Mouse (Mus musculus): ENCODE measurements at regions not wholly inside any gene's neighbourhood (a gene's known extent, or its start where the extent isn't known, plus 50 kb on each side); places are given as distances from the start of the nearest gene placed in this dataset.

DNA sequence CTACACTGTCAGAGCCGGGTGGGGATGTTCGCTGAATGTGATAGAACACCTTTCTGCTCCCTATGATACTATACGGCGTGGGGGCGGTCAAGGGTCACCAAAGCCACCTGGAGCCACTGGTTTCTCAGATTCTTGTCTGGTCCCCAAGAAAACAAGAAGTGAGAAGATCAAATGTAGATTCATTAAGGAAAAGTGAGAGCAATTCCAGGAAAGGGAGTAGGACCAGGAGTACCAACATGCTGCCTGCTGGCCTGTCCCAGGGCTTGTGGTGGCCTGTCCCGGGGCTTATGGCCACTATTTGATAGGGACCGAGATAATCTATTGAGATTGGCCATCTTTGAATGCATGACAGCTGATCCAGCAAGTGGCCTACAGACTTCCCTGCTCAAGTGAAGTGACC lies 58.8 kb upstream of the Fut8 start:
- DNase-seq, result no peak

DNA sequence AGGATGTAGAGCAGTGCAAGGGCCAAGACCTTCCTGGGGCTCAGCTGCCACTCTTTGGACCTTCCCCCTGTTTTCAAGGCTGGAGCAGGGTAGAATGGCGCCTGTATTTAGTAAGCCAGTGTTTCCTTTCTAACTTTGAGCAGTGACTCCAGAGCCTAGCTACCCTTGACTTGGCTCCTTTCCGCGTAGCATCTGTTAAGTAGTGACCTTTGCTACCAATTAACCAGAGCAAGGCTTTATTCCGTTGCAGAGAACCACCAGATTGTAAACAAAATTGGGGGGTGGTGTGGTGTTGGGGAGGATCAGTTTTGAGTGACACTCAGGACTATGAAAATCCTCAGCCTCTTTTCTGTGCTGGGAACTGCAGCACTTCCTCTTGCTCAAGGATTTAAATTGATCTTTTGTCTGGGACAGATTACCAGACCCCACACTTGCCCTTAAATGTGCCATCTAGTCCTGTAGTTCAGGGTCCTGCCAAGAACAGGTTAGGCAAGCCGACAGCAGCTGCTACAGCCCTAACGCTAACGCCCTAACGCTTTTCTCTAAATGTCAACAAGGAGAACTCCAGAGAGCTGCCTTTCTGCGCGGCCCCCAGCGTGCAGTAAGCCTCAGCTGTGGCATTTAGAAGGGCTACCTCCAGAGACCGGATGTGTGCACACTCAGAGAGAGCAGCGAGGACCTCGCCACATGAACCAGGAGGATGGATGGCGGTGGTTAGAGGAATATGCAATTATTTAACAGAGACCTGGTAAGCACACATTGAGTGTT lies 59.9 kb upstream of the Fut8 start:
- DNase-seq, result no peak

DNA sequence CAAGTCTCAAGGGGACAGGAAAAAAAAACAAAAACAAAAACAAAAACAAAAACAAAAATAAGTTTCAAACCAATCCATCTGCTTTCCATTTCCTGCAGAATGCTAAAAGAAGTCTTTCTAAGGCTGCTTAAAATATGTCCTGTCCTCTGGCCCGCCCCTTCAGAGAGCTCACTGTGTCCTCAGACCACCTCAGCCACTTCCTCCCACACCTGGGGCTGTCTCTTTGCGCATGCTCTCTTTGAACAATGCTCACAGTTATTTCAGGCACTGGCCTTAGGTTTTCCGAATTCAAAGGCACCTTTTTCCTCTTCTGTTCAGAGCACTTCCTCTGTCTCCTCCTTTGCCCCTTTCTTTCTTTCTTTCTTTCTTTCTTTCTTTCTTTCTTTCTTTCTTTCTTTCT lies 60.6 kb upstream of the Fut8 start:
- DNase-seq, result no peak

DNA sequence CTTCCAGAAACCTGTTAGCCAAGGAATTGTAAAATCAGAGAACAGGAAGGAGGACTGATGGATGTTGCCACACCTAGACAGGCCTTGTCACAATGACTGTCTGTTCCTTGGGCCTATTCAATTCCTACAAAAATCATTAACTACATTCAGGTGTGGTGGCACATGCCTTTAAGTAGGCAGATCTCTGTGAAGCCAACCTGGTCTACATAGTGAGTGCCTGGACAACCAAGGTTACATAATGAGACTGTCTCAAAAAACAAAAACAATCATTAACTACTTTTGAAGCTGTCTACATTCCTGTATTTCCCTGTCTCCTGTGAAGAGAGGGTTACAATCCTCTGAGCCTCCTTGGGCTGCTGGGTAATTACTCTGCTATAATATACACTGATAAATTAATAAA lies 63.9 kb upstream of the Fut8 start:
- DNase-seq, result no peak

- no peak for DNase-seq
Observed at GRCm38 (mm10) chr12:77172540-77172939, 65.4 kb upstream of the Fut8 start.

DNA sequence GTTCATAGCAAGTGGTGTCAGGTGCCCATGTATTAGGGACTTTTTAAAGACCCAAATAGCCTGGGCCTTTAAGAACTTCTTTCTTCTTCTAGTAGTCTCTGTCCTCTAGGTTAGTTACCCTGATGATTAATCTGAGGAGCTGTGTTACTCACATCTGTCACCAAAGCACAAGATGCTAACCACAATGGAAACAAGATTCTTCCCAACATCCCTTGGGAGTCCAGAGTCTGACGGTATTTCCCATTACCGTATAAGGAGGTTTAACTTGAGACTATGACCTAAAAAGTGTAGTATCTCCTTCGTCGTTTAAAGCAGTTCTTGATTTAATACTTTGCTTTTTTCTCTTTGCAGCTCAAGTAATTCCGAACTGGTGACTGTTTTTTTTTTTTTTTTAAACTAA lies 67.7 kb upstream of the Fut8 start:
- no peak for DNase-seq

- DNase-seq, result no peak
Observed at GRCm38 (mm10) chr12:77168367-77168766, 69.6 kb upstream of the Fut8 start.

- no peak for DNase-seq
Observed at GRCm38 (mm10) chr12:77156698-77157097, 81.2 kb upstream of the Fut8 start.

DNA sequence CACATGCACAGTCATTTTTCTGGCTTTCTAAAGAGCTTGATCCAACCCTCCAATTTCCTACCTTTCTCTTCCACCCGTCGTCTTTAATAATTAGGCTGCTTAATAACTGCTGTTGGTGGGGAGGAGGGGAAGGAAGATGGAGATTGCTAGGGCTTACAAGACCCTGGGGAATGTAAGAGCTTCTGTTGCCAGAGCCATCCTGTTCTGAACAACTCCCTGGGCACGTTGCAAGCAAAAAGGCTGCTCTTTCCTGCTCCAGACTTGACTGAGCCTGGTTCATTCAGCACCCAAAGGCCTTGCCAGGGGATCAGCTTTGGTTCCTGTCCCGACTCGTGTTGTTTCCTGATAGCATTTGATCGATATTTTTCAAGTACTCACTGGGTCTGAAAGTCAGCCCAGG lies 82.3 kb upstream of the Fut8 start:
- no peak for DNase-seq

- peak; percentile 35 for DNase-seq
Observed at GRCm38 (mm10) chr12:77151471-77151870, 86.5 kb upstream of the Fut8 start.

DNA sequence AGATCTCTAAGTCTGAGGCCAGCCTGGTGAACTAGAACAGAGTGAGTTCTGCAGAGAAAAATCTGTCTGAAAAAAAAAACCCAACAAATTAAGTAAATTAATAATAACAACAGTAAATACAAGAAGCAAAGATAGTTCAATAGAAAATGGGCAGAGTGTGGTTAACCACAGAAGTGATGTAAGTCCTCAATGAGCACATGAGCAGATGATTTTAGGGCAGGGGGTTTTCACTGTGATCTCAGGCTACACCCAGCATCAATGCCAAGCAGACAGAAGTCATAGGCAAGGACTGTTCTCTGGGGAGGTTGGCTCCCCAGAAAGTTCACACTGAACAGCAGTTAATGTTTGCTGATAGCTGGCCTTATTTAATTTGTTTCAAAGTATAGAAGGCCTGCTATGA lies 88.1 kb upstream of the Fut8 start:
- DNase-seq, result no peak

DNA sequence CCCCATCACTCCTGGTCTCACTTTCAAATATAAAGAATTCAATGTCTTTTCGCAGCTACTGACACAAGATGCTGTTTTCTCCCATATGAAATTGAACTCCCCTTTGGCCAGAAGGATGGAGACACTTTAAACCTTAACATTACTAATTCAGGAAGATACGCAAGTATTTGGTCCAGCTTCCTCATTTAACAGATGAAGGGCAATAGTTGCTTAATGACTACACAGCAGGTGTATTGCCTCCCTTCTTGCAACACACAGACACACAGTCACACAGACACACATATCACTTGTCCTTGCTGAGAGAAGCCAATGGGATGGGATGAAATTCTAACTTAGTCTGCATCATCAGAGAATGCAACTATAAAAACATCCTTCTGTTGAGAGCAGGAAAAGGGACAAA lies 89.8 kb upstream of the Fut8 start:
- no peak for DNase-seq

DNA sequence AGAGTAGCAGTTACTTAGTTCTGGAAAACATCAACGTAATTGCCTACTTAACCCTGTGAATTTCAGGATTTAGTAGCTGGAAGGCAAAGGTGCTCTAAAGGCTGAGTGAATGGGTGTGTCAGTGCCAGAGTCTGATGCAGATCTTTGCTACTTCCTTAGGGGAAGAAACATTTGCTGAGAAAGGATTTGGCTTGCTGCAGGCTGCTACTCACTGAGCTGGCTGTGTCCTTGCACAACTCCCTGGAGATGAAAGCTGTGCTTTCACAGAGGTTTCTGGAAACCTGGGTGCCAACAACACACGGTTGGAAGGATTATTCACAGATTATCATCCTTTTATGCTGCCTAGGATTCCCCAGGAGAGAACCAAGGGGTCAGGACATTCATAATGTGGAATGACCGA lies 94.0 kb upstream of the Fut8 start:
- DNase-seq, result no peak

DNA sequence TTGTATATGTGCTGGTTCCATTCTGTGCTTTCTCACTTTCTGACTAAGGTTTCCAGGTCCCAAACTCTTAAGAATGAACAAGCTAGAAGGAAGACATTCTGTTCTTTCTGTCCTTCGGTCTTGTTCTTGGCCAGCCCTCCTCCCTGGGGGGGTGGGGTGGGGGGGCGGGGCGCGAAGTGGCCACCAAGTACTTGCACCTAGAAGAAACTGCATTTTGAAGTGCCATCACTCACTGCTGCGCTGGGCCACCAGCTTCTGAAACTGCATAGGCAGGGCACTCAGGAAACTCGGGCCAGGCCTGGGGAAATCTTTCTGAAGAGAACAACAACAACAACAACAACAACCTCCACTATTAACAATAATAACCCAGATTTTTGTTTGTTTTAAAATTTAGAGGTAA lies 94.4 kb upstream of the Fut8 start:
- no peak for DNase-seq

GRCm38 (mm10) chr12:77143105-77143504 lies 94.8 kb upstream of the Fut8 start:
- DNase-seq, result no peak

GRCm38 (mm10) chr12:77142224-77142623 lies 95.7 kb upstream of the Fut8 start:
- no peak for DNase-seq

DNA sequence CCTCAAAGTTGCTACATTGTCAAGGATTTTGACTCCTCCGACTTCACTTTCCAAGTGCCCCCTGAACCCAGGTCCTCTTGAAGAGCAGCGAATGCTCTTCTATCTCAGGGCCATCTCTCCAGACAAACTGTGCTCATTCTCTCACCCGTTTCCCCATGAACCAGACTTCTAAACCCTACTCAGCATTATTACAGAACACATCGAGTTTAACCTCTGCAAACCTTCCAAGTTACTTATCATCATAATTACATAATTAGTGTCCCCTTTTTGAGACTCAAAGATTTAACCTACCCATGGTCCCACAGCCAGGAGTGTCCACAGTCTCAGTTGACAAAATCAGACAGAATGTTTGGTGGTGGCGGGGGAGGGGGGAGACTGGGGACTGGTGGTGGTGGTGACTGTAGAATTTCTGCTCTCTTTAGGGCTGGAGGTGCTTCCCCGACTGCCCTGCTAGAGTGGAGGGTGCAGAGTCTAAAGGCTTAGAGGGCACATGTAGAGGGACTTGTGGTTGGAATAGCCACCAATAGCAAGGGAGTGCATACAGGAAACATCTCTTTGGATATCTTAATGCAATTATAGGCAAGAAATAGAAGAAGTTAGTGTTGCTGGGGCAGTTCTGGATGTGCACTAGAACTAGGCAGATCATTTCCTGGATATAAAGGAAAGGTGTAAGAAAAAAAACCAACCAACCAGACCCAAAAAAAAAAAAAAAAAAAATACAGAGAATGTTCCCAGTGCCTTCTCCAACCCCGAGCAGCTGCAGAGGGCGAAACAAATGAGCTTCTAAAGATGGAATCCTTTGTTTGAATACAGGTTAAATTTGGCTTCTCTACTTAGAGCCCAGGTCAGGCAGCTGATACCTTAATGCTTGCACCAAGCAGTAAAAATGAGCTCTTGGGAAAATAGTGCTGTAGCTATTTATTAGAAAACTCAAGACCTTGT lies 96.4 kb upstream of the Fut8 start:
- no peak for DNase-seq

GRCm38 (mm10) chr12:77140656-77141055 lies 97.3 kb upstream of the Fut8 start:
- DNase-seq, result no peak

DNA sequence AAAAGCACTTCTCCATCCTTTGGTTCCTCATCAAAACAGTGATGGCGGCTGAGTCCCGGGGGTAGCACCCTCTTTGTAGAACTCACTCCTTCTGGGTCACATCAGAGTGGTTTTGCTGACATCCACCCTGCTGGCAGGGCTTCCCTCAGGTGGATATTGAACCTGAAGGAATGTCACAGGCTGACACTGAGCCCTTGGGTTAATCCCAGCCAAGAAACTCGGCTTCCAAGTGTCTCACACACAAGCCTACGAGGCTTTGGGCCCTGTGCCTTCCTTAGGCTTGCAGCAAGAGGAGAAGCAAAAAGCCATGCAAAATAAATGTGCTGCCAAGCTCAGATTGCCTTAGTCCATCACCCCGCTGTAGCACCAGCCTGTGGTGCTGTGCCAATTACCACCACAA lies 97.8 kb upstream of the Fut8 start:
- no peak for DNase-seq

DNA sequence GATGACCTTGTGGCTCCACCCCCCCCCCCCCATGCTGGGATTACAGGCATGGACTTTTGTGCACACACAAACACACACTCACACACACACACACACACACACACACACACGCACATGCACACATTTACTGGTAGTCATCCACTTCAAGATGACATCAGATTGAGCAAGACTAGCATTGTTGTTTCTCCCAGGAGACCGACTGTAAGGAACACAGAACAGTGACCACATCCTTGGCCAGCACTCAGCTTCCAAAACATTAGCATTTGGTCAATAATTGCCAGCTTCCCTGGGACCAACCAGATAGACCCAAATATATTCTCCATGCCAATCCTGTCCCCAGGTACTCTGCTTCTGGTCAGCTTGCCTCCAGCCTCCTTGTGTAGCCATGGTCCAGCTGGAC lies 98.2 kb upstream of the Fut8 start:
- DNase-seq, result no peak

GRCm38 (mm10) chr12:77138506-77139201 lies 99.3 kb upstream of the Fut8 start:
- DNase-seq, result no peak

GRCm38 (mm10) chr12:77137291-77137830 lies 100.6 kb upstream of the Fut8 start:
- DNase-seq, result no peak

DNA sequence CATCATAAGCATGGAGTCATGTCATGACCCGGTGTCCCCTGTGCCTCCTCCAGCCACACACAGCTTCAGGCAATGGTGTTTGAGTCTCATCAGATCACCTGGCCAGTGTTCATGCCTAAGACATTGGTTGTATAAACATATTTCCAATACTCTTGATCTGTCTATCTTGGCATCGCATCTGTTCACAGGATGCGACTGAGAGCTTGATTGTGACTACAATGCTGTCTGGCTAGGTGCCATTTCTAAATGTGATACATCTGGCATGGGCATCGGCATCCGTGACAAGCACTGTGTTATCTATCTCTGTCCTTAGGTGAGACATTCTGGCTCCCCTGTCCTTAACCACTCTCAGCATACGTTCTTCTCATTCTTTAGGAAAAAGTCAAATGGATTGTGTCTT lies 102.3 kb upstream of the Fut8 start:
- DNase-seq, result no peak
